Mouse (Mus musculus): ENCODE measurements at regions not wholly inside any gene's neighbourhood (a gene's known extent, or its start where the extent isn't known, plus 50 kb on each side); places are given as distances from the start of the nearest gene placed in this dataset.

DNA sequence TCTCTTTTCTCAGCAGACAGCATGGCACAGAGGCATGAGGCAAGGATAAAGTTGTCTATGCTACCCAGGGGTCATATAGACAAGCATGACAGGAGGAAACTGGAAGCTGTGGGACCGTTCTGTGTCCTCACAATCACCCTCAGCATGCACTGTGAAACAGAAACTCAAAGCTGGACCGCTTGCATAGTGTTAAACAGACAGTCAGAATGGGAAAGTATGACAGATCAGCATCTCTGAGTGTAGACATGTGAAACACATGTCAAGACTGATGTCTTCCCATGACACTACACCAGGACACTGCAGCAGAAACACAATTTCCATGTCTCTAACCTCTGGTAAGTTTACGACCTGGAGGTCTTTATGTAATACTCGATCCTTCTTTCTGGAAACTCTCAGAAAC is 330.9 kb upstream of the Intu start:
- no peak; the same call in 1 of the 2 replicates for TF ChIP-seq MXI1 (IDR thresholded peaks at IDR 0.05; ENCODE audit: low read depth, low read length)
- no peak for TF ChIP-seq GABPA (IDR thresholded peaks at IDR 0.05; ENCODE audit: insufficient replicate concordance, low read depth, low read length)
- TF ChIP-seq ETS1 (conservative IDR thresholded peaks at IDR 0.05; ENCODE audit: low read depth, low read length) = peak; percentile 21; the same call in 1 of the 2 replicates
- no peak for TF ChIP-seq MAX (IDR thresholded peaks at IDR 0.05; ENCODE audit: low read length)
- peak; percentile 76 for TF ChIP-seq IRF4 (IDR thresholded peaks at IDR 0.05; ENCODE audit: low read depth, low read length)
- peak; percentile 60; the same call in 1 of the 2 replicates for TF ChIP-seq JUND (conservative IDR thresholded peaks at IDR 0.05; ENCODE audit: low read depth, low read length)
- peak; percentile 63; the same call in 1 of the 2 replicates for TF ChIP-seq JUN (IDR thresholded peaks at IDR 0.05; ENCODE audit: insufficient read depth, low read depth, low read length)
- peak; percentile 72; the same call in 1 of the 2 replicates for TF ChIP-seq EP300 (IDR thresholded peaks at IDR 0.05; ENCODE audit: low read length)
- TF ChIP-seq POLR2A (IDR thresholded peaks at IDR 0.05; ENCODE audit: low read depth, low read length) = no peak
- TF ChIP-seq MEF2A (IDR thresholded peaks at IDR 0.05; ENCODE audit: borderline replicate concordance, low read depth, low read length) = 0 out of 2 replicates have a peak, but pooled peaks have one; percentile 8
- TF ChIP-seq MYC (IDR thresholded peaks at IDR 0.05; ENCODE audit: low read depth, low read length) = no peak; the same call in 1 of the 2 replicates
- in situ Hi-C loops (cut with MboI; ENCODE audit: low pct_ligation_motif_present, low pct_unique_long_range_greater_than_20kb, low sequenced_read_pairs) (no loop called here), dilution Hi-C loops (cut with MboI; ENCODE audit: extremely low pct_ligation_motif_present, extremely low pct_unique_long_range_greater_than_20kb, low sequenced_read_pairs) (no loop called here)
- no peak overlapping the region for H3K27ac ChIP-seq (ENCODE audit: insufficient read depth, low read depth)
- H3K79me2 ChIP-seq (replicated peaks; ENCODE audit: control insufficient read depth, extremely low read depth, insufficient read depth, poor library complexity, severe bottlenecking) = no peaks in the 10 kb centered on the region
- no peak overlapping the region for H3K9ac ChIP-seq (ENCODE audit: insufficient read depth, low read depth)
- peak overlapping the region; percentile 47 for H3K4me2 ChIP-seq (ENCODE audit: insufficient read depth, low read depth, poor library complexity, severe bottlenecking)
- peak; percentile 38 for DNase-seq (ENCODE audit: extremely low read depth)
- H3K4me1 ChIP-seq (ENCODE audit: control insufficient read depth in 1 of 2, insufficient read depth in 2 of 2) = peaks cover 4% of the 10 kb centered on the region in 2 experiments; a peak in 1 of 4 replicates
- H3K9me3 ChIP-seq (replicated peaks; ENCODE audit: low read length) = no peaks in the 10 kb centered on the region
- H3K4me3 ChIP-seq (replicated peaks in 1 of 3; ENCODE audit: low read depth in 2 of 3, low read length in 2 of 3, poor library complexity in 1 of 3) = no peak overlapping the region
- no peaks in the 10 kb centered on the region for H3K36me3 ChIP-seq (replicated peaks in 1 of 2; ENCODE audit: control insufficient read depth in 1 of 2, insufficient read depth in 1 of 2, low read length in 1 of 2)
- no peaks in the 10 kb centered on the region for H3K27me3 ChIP-seq (replicated peaks)

- no peaks in the 10 kb centered on the region for H3K4me1 ChIP-seq (ENCODE audit: control insufficient read depth in 1 of 2, insufficient read depth in 2 of 2)
- H3K36me3 ChIP-seq (replicated peaks in 1 of 2; ENCODE audit: control insufficient read depth in 1 of 2, insufficient read depth in 1 of 2, low read length in 1 of 2) = no peaks in the 10 kb centered on the region
- no peak overlapping the region for H3K4me3 ChIP-seq (replicated peaks in 1 of 3; ENCODE audit: low read depth in 2 of 3, low read length in 2 of 3, poor library complexity in 1 of 3)
- DNase-seq (ENCODE audit: extremely low read depth) = no peak
- dilution Hi-C loops (cut with MboI; ENCODE audit: extremely low pct_ligation_motif_present, extremely low pct_unique_long_range_greater_than_20kb, low sequenced_read_pairs) (no loop called here), in situ Hi-C loops (cut with MboI; ENCODE audit: low pct_ligation_motif_present, low pct_unique_long_range_greater_than_20kb, low sequenced_read_pairs) (no loop called here)
- H3K27ac ChIP-seq (ENCODE audit: insufficient read depth, low read depth) = no peak overlapping the region
- no peaks in the 10 kb centered on the region for H3K27me3 ChIP-seq (replicated peaks)
- H3K9ac ChIP-seq (ENCODE audit: insufficient read depth, low read depth) = no peak overlapping the region
- no peaks in the 10 kb centered on the region for H3K9me3 ChIP-seq (replicated peaks; ENCODE audit: low read length)
- H3K4me2 ChIP-seq (ENCODE audit: insufficient read depth, low read depth, poor library complexity, severe bottlenecking) = no peak overlapping the region
- TF ChIP-seq MEF2A (IDR thresholded peaks at IDR 0.05; ENCODE audit: borderline replicate concordance, low read depth, low read length) = no peak
- no peak for TF ChIP-seq CHD2 (IDR thresholded peaks at IDR 0.05; ENCODE audit: low read length)
- no peak for TF ChIP-seq MAFK (IDR thresholded peaks at IDR 0.05; ENCODE audit: insufficient replicate concordance, low read length)
- TF ChIP-seq POLR2AphosphoS2 (IDR thresholded peaks at IDR 0.05; ENCODE audit: low read depth, low read length) = no peak
- TF ChIP-seq ELF1 (IDR thresholded peaks at IDR 0.05; ENCODE audit: low read depth, low read length) = no peak
- no peak for TF ChIP-seq MYC (IDR thresholded peaks at IDR 0.05; ENCODE audit: low read depth, low read length)
- no peak for TF ChIP-seq SMC3 (IDR thresholded peaks at IDR 0.05; ENCODE audit: low read depth, low read length)
- no peak for TF ChIP-seq TCF12 (IDR thresholded peaks at IDR 0.05; ENCODE audit: low read depth, low read length)
- TF ChIP-seq USF2 (conservative IDR thresholded peaks at IDR 0.05; ENCODE audit: low read depth, low read length) = no peak
- no peak for TF ChIP-seq HCFC1 (IDR thresholded peaks at IDR 0.05; ENCODE audit: low read depth, low read length)
- TF ChIP-seq MAX (IDR thresholded peaks at IDR 0.05; ENCODE audit: low read length) = no peak
- no peak for TF ChIP-seq ZC3H11A (IDR thresholded peaks at IDR 0.05; ENCODE audit: low read depth, low read length)
- TF ChIP-seq USF1 (IDR thresholded peaks at IDR 0.05; ENCODE audit: low read depth, low read length) = no peak
- no peak for TF ChIP-seq MXI1 (IDR thresholded peaks at IDR 0.05; ENCODE audit: low read depth, low read length)
- TF ChIP-seq E2F4 (IDR thresholded peaks at IDR 0.05; ENCODE audit: insufficient replicate concordance, low read depth, low read length) = no peak
- TF ChIP-seq PAX5 (IDR thresholded peaks at IDR 0.05; ENCODE audit: low read length) = no peak
- H3K79me2 ChIP-seq (replicated peaks; ENCODE audit: control insufficient read depth, extremely low read depth, insufficient read depth, poor library complexity, severe bottlenecking) = no peaks in the 10 kb centered on the region
Observed at GRCm38 (mm10) chr3:40206326-40206725, 324.8 kb upstream of the Intu start.
